Mouse (Mus musculus) liver, adult 2 months (tissue): Measurements from ENCODE around the gene Rbbp5. TPM values are rescaled to one million over a fixed set of nuclear protein-coding genes. Genes with fewer than 3 reads are reported as not detected.
A peak's percentile ranks its signal among the peaks of the same experiment; 100 is the strongest.

Experiments
- DNase-seq: peaks from one replicate; pipeline ENCODE4 v3.0.0-alpha.2; 2011; ENCODE audit warnings: low read depth, low spot score; ENCODE audit errors: extremely low read depth
- H3K27ac ChIP-seq: fragments of 200-500 bp; replicated peaks from 2 replicates; pipeline ENCODE4 v1.5.1; 2012; ENCODE audit warnings: low read depth, mild to moderate bottlenecking, control low read depth, inconsistent platforms, low read length; ENCODE audit not compliant: insufficient read depth
- H3K27me3 ChIP-seq: fragments of 200-500 bp; 2 replicates; pipeline ENCODE4 v1.6.1; 2012; ENCODE audit warnings: mild to moderate bottlenecking, moderate library complexity, low read length, inconsistent platforms; ENCODE audit not compliant: control insufficient read depth, insufficient read depth
- H3K36me3 ChIP-seq: fragments of 200-500 bp; 2 replicates; pipeline ENCODE4 v1.6.1; 2012; ENCODE audit warnings: low read length, inconsistent platforms; ENCODE audit not compliant: control insufficient read depth, insufficient read depth
- H3K4me1 ChIP-seq: fragments of 200-500 bp; 2 replicates; pipeline ENCODE4 v1.6.1; 2011; ENCODE audit warnings: low read length; ENCODE audit not compliant: control insufficient read depth, insufficient read depth
- H3K4me3 ChIP-seq: fragments of 200-500 bp; 2 replicates; pipeline ENCODE4 v1.5.1; 2011; ENCODE audit warnings: low read depth, mild to moderate bottlenecking, control low read depth, low read length, moderate library complexity; ENCODE audit not compliant: insufficient read depth
- H3K79me2 ChIP-seq: fragments of 200-500 bp; 2 replicates; pipeline ENCODE4 v1.6.1; 2012; ENCODE audit warnings: inconsistent platforms, mild to moderate bottlenecking, low read length, moderate library complexity; ENCODE audit not compliant: control insufficient read depth, insufficient read depth
- H3K9ac ChIP-seq: fragments of 200-500 bp; 2 replicates; pipeline ENCODE4 v1.6.1; 2012; ENCODE audit warnings: low read depth, mild to moderate bottlenecking, control low read depth, inconsistent platforms, low read length
- CTCF ChIP-seq: fragments of 200-500 bp; IDR thresholded peaks from 2 replicates; pipeline ENCODE4 v1.5.1; 2011; ENCODE audit warnings: low read depth, low read length, control low read depth
- POLR2A ChIP-seq: fragments of 200-500 bp; IDR thresholded peaks from 2 replicates; pipeline ENCODE4 v1.6.1; 2011; ENCODE audit warnings: low read length, control low read depth; ENCODE audit not compliant: insufficient read depth; ENCODE audit errors: extremely low read depth
- WGBS: fragments of 180-500 bp; shearing (Covaris S2); methylation state at CpG from one replicate; pipeline ENCODE4 v1.1.7; 2018; 5-methylcytosine and 5-hydroxymethylcytosine counted together
- polyA plus RNA-seq: library from polyadenylated mRNA; depleted of rRNA; stranded (reverse); fragments of >200 nt; gene quantifications from 2 replicates; pipeline ENCODE4 v1.2.3, GENCODE M21; 2012
- total RNA-seq: library from RNA; depleted of rRNA; stranded (reverse); fragments of >200 nt; gene quantifications from 2 replicates; pipeline ENCODE4 v1.2.3, GENCODE M21; 2014

The Rbbp5 gene
- total and polyA plus RNA-seq, 2 experiments, result 10.2 to 21.4 TPM

GRCm38 (mm10) chr1:132436320-132436958 lies 40.7 kb upstream of the Rbbp5 start:
- H3K36me3 ChIP-seq, result peaks cover 17% of the 10 kb centered on the region
- H3K9ac ChIP-seq, result no peak overlapping the region
- H3K4me3 ChIP-seq, result no peak overlapping the region
- no peaks in the 10 kb centered on the region for H3K27me3 ChIP-seq
- H3K4me1 ChIP-seq, result no peaks in the 10 kb centered on the region; the same call in 1 of the 2 replicates
- H3K27ac ChIP-seq, result no peak overlapping the region
- DNase-seq, result no peak
- 73% methylated on average over 4 of the region's 4 CpGs for WGBS
- TF ChIP-seq CTCF (no peak), POLR2A (no peak)
- peaks cover 3% of the 10 kb centered on the region; the same call in 1 of the 2 replicates for H3K79me2 ChIP-seq

GRCm38 (mm10) chr1:132436960-132437359 lies 40.2 kb upstream of the Rbbp5 start:
- no peaks in the 10 kb centered on the region; the same call in 1 of the 2 replicates for H3K4me1 ChIP-seq
- no peak for TF ChIP-seq POLR2A
- TF ChIP-seq CTCF, result no peak
- no peak for DNase-seq
- no peak overlapping the region for H3K4me3 ChIP-seq
- peaks cover 3% of the 10 kb centered on the region; the same call in 1 of the 2 replicates for H3K79me2 ChIP-seq
- no peak overlapping the region for H3K9ac ChIP-seq
- H3K36me3 ChIP-seq, result peaks cover 17% of the 10 kb centered on the region
- H3K27me3 ChIP-seq, result no peaks in the 10 kb centered on the region
- 78% methylated on average over 1 of the region's 1 CpGs for WGBS
- no peak overlapping the region for H3K27ac ChIP-seq

- Histone ChIP-seq H3K27me3 (no peaks in the 10 kb centered on the region), H3K79me2 (0 out of 2 replicates have a peak, but pooled peaks cover 3% of the 10 kb centered on the region), H3K9ac (no peak overlapping the region), H3K4me3 (no peak overlapping the region), H3K36me3 (peaks cover 17% of the 10 kb centered on the region), H3K27ac (no peak overlapping the region), H3K4me1 (no peaks in the 10 kb centered on the region; the same call in 1 of the 2 replicates)
- 91% methylated on average over 5 of the region's 5 CpGs for WGBS
- no peak for TF ChIP-seq POLR2A
- TF ChIP-seq CTCF, result no peak
- DNase-seq, result no peak
Observed at GRCm38 (mm10) chr1:132437389-132437788, 39.8 kb upstream of the Rbbp5 start.

- TF ChIP-seq CTCF (peak; percentile 29; the same call in 1 of the 2 replicates), POLR2A (no peak)
- 95% methylated on average over 1 of the region's 1 CpGs for WGBS
- H3K9ac ChIP-seq, result no peak overlapping the region
- H3K4me3 ChIP-seq, result no peak overlapping the region
- no peak for DNase-seq
- H3K36me3 ChIP-seq, result peaks cover 14% of the 10 kb centered on the region
- no peaks in the 10 kb centered on the region for H3K79me2 ChIP-seq
- no peaks in the 10 kb centered on the region; the same call in 1 of the 2 replicates for H3K4me1 ChIP-seq
- H3K27me3 ChIP-seq, result no peaks in the 10 kb centered on the region
- no peak overlapping the region for H3K27ac ChIP-seq
Observed at GRCm38 (mm10) chr1:132440896-132441435, 36.2 kb upstream of the Rbbp5 start.

GRCm38 (mm10) chr1:132449742-132450141 lies 27.4 kb upstream of the Rbbp5 start:
- Histone ChIP-seq H3K4me3 (no peak overlapping the region), H3K36me3 (peaks cover 30% of the 10 kb centered on the region), H3K27ac (no peak overlapping the region), H3K79me2 (no peaks in the 10 kb centered on the region; the same call in 1 of the 2 replicates), H3K27me3 (no peaks in the 10 kb centered on the region), H3K9ac (no peak overlapping the region), H3K4me1 (no peaks in the 10 kb centered on the region)
- TF ChIP-seq CTCF, result no peak
- no peak for TF ChIP-seq POLR2A
- no peak for DNase-seq
- WGBS, result 88% methylated on average over 7 of the region's 7 CpGs

- no peak for DNase-seq
- H3K27ac ChIP-seq, result no peak overlapping the region
- TF ChIP-seq POLR2A (no peak), CTCF (no peak)
- no peaks in the 10 kb centered on the region for H3K79me2 ChIP-seq
- H3K4me3 ChIP-seq, result no peak overlapping the region
- no peak overlapping the region for H3K9ac ChIP-seq
- 90% methylated on average over 5 of the region's 5 CpGs for WGBS
- no peaks in the 10 kb centered on the region for H3K4me1 ChIP-seq
- H3K27me3 ChIP-seq, result no peaks in the 10 kb centered on the region
- H3K36me3 ChIP-seq, result peaks cover 42% of the 10 kb centered on the region
Observed at GRCm38 (mm10) chr1:132464651-132465050, 12.5 kb upstream of the Rbbp5 start.
